Mouse (Mus musculus) thymus, adult 18-20 months (tissue): ENCODE measurements around the gene Grip1.

Source experiments
- DNase-seq, 2 experiments: peaks; one replicate each; pipeline ENCODE4 v3.0.0; 2022; ENCODE audit warnings: mixed read lengths in 2 of 2

The Grip1 gene

DNA sequence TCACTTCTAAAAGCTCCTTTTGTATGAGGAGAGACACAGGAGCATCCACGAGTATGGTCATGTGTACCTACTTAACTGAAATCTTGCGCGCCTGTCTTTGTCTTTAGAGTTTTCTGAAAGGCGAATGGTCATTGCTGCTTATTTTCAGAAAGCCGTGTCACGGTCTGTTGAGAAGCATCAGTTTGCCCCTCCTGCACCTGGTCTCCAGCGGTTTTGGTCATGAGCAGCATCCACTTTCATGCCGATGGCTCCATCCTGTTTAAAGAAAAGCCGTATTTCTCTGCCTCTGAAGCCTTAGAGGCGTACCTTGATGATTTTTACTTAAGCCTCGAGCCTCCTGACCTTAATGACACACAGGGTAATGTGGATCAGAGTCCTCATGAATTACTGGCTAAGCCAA lies 398.0 kb downstream of the Grip1 start:
- DNase-seq: no peak

DNA sequence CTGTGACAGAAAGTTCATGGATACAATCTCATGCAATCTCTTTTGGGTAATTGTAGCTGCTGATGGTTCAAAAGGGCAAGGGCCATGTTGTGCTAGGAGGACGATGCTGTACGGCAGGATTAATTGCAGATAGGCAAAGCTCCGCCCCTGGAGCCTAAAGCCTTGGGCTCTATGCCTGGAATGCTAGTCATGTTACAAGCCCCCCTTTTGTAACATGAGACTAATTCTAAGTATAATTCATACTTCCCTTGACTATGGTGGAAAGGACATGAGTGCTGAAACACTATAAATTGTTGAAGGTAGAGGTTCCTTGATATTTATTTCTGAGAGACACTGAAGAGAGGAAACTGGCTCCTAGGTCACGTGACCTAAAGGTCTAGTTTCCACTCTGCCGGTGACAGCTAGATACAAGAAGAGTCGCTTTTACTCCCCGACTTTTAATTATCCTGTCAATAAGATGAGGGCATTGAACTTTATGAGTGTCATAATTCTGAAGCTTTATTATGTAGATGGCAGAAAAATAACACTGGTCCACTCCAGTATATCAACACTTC lies 399.0 kb downstream of the Grip1 start:
- no peak for DNase-seq

DNA sequence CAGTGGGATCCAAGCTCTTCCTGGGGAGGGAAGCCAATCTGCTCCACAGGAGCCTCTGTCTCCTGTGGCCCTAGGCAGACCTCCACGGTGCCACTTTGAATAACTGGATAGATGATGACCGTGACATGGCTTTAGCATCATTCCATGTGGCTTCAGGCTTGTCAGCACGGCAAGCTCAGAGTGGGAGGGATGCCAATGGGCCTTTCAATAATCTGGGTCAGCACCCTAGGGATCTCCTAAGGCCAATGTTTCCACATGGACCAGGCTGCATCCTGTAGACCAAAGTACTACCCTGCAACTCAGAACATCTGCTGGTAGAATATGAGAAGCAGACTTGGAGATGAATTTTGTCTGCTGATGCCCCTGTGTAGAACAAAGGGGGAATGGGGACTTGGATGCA lies 414.1 kb downstream of the Grip1 start:
- DNase-seq: no peak

DNA sequence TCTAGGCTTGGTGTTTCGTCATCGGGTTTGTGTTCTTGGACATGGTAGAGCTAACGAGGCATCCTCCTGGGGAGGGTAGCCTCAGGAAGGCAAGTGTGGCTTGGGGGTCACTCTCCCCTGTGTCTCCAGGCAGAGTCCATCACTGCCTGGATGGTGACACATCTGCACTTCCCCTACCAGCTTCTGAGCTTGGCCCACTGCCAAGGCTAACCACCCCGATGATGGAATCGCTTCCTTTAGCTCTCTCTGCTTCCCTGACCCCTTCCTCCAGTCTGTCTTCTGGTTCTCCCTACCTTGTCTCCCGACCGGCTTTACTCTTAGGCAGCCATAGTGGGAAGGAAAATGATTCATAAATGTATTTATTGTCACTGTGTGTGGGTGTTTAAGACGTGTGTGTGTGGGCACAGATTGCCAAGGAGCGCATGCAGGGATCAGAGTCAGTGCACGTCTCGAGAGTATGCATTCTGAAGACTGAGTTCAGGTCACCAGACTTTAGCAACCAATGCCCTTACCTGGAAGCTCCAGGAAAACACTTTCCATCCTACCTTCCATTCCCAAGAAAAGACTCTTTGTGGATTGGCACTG lies 415.5 kb downstream of the Grip1 start:
- no peak for DNase-seq

DNA sequence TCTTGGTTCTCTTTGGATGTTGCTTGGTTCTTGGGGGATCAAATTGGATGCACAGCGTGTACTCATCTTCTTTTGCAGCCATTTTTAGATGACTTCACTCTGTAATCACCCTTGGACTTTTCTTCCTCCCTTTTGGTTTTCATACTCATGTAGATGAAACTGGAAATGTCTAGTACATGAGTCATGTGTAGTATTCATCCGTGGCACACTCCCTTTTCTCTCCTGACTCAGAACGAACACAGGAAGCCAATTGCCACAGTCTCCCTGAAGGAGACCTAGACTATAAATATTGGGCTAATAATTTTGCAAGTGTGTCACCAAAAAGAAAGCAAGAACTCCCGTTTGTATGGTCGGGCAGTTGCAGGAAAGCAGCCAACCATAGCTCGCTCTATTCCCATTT lies 423.1 kb downstream of the Grip1 start:
- no peak for DNase-seq

DNA sequence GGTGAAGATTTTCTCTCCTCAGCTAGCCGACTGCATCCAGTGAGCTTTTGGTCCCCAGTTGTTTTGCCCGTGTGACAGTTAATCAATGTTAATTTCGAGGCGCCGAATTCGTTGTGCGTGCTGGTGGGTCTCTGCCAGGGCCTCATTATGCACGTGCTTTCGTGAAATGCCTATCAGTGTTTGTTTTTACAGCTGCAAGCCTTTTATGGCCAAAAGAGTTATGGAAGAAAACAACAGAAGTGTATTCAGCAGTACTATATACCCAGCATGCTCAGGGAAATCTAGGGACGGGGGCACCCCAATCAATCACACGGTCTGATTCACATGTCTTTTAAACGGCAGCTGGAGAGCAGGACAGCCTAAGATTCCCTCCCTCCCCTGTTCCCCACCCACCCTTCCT lies 424.7 kb downstream of the Grip1 start:
- DNase-seq: no peak

DNA sequence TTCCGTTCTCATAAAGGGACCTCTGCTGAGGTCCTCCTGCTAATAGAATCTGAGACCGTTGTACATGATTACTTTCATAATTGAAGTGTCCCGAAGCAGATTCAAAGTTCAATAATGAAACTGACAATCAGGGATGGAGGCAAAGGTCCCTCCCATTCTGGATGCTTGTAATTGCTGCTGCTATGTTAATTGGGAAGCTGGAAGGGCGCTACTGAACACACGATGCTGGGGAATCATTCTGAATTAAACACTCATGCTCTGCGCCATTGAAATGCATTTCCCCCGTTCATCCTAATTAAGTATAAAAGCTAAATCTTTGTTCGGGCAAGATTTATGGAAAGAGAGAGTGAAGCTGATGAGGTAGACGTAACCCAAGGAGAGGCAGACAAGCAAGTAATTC lies 431.0 kb downstream of the Grip1 start:
- no peak for DNase-seq

DNA sequence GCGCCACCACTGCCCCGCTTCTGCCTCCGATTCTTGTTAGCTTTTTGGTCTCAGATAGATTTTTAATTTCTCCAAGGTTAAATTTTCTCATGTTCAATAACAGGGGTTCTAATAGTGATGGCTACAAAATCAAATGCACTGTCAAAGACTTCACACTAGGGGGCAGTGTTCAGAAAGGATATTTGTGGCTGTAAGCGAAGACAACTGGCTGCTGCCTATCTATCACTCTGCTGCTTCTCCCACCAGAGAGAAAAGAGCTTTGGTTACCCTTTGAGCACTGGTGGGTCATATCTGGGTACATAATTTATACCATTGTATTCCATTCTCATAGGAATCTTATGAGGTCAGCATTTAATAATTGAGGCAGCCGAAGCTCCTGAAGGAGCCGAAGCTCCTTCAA lies 431.9 kb downstream of the Grip1 start:
- no peak for DNase-seq

DNA sequence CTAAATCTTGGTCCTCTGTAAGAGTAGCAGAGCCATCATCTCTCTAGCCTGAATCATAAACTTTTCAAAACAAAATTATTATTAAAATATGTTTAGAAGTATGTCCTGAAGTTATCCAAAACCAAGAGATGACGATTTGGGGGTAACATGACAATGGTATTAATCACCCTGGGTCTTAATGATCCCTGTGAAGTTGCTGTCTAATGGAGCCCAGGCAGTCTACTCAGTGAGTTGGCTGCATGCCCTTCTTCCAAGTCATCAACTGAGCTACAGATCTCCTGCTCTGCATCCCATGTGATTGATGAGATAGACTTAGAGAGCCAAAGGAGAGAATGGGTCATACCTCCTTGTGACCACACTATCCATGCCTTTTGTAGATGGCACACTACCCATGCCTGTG lies 433.1 kb downstream of the Grip1 start:
- no peak for DNase-seq

DNA sequence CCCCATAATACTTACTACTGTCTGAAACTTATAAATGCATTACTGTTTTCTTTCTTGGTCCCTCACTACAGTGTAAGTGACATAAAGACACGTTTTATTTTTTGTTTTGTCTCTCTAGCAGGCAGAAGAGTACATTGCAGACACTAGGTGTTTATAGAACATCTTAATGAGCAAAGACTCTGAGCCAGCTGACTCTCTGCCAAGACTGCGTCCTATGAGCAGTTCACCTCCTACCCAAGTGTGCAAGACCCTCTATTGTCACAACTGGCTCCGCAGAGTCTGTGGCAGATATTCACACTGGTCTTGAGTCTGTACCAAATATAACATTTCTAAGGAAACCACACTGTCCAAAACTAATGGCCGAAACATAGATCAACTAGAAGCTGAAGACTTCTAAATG lies 449.1 kb downstream of the Grip1 start:
- DNase-seq: no peak

DNA sequence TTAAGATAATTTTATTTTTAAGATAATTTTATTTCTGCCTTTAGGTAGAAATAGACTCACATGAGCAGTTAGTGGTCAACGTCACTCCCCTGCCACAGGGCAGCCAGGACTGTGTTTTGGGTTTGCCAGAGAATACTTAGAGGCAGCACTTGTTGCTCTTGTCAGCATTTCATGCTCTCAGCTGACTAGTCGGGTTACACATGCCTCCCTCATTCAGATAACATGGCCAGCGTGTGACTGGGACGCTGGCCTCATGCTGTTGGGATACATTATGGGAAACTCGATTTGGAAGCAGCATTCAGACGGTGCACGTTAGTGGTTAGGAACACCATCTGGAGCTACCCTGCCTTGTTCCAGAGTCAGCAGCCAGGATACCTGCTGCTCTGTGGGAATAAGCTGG lies 453.2 kb downstream of the Grip1 start:
- DNase-seq: no peak

DNA sequence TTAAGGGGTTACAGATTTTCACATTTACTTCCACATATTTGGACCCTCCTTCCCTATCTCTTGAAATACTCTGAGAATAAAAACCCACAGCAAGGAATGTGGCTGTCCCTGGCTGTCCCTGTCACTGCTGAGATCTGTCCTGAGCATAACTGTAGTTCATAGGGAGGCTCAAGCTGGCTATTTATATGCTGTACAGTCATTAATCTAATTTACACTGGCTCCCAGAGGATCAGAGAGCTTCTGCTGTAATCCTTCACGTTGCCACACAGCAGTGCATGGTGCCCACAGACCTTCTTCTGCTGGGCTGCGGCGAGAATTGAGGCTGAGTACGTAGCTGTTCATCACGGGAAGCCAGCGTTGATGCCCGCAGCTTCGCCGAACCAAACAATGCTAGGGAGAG lies 464.4 kb downstream of the Grip1 start:
- no peak for DNase-seq

DNA sequence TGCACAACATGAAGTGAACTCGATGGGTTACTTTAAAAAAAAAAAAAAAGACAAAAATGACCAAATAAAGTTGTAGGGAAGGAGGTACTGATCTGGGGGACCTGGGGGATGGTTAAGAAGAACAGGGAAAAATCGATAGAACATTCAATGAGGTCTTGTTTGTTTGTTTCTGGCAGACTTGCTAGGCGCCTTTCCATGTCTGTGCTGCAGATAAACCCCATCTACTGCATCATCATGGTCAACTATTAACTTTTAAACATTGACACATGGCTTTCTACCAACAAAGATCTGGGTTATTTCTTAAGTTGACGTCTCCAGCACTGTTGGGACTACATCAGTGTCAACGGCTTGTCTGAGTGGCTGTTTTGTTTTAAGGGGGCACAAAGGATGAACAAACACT lies 474.3 kb downstream of the Grip1 start:
- DNase-seq: no peak

DNA sequence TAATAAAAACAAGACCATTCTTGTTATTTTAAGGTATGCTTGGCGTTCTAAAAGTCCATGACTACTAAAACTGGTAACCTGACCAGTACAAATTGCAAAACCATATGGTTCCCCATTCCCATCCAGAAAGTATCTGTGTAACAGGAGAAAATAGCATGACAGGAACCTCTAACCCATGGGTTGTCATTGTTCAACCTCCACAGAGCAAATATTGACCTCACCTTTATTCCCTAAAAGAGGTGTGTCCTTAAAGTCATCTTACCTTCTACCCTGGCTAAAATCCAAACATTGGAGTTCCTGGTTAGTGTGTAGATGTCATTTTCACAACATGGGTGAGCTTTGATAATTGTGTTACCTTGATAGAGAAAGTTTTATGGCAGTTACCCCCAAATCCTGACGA lies 475.3 kb downstream of the Grip1 start:
- no peak for DNase-seq

DNA sequence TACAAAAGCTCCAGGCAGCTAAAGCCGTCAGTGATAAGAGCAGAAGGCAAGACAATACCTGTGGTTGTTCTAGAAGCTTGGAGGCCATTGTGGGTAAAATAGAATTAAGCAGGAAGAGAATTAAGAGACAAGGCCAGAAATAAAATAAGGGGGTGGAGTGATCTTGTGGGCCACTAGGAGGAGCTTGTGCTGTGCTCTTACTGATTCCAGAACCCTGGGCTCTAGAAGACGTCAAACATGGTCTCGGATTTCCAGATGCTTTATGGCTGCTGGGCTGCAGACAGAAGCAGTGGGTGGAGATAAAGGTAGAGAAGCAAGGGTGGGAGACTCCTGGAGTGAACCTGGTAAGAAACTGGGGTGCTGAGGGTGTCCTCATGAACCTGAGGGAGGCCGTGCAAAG lies 479.2 kb downstream of the Grip1 start:
- no peak for DNase-seq

DNA sequence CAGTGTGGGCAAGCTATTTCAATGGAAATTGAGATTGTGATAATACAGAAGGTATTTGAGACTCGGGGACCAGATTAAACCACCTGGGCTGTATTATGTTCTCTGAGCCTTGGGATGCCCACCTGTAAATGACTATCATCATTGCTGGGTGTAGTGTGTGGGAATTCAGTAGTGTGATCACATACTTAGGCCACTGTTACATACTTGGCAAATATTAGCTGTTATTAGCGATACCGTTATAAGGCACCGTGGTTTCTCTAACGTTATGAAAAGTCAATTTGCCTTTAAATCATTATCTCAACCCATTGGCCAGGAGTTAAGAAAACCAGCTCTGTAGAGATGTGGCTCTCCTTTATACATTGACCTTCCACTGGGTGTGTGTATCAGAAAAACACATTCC lies 479.7 kb downstream of the Grip1 start:
- DNase-seq: no peak

DNA sequence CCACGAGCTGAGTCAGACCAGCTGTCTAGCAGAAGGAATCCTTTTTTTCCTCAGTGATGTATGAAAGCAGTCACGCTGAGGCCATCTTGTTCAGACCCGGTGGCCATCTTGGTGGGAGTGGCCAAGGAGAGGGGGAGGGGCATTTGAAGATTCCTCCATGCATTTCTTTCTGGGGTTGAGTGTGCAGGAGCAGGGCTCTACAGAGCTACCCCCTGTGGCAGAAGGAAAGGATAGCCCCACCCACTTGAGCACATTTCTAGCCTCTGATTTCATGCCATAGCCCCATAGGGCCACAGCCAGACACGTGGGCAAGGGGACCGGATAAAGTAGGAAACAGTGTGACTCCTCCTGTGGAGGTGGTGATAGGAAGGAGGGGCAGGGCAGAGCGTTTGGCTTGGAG lies 481.6 kb downstream of the Grip1 start:
- DNase-seq: no peak

DNA sequence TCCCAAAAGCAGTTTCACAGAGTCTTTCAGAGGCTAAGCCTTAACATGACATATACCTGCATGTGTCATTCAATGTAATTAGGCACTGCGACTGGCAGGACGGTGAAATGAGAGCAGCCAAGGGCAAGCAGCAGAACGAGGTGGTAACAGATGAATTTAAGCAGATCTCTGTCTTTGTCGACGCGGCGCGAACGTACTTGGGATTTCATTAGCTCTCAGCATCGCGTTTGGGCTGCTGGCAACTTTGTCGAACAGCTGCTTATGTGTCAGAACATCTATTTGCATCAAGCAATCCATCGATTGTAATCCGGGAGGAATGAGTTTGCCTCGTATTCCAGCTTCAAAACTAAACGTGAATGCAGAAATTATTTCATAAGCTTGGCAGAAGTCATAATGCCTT lies 483.9 kb downstream of the Grip1 start:
- no peak for DNase-seq

DNA sequence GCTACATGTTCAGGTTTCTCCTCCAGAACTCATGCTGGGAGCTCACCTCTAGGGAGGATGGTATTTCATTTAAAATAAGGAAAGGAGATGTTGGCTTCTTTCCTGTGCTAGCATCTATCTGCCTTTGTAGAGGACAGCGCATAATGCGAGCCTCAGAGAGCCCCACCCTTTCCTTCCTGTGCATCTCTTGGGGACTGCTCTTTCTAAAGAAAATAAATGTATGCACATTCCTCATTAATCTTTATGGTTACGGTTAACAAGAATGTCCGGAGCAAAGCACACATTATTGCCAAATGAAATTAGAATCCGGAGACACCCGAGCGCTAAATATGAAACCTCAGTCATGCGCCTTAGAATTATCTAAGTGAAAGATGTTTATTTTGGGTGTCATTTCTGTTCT lies 490.3 kb downstream of the Grip1 start:
- DNase-seq: no peak

DNA sequence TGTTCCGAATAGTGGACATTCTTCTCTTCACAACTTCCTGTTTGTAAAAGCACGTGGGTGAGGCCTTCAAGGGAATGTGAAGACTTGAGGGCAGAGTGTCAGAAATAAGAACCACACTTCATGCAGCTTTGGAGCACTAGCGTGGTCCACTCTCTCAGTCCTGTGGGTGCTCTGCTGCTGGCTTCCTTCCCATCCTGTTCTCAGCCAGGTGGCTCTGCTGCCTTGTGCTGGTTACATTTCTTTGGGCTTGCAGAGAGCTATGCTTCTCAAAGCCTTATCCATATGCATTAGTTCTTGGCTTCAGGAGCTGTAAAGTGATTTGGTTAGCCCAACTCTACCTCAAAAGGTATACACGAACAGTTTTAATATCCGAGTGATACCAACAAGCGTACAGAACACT lies 497.8 kb downstream of the Grip1 start:
- no peak for DNase-seq

DNA sequence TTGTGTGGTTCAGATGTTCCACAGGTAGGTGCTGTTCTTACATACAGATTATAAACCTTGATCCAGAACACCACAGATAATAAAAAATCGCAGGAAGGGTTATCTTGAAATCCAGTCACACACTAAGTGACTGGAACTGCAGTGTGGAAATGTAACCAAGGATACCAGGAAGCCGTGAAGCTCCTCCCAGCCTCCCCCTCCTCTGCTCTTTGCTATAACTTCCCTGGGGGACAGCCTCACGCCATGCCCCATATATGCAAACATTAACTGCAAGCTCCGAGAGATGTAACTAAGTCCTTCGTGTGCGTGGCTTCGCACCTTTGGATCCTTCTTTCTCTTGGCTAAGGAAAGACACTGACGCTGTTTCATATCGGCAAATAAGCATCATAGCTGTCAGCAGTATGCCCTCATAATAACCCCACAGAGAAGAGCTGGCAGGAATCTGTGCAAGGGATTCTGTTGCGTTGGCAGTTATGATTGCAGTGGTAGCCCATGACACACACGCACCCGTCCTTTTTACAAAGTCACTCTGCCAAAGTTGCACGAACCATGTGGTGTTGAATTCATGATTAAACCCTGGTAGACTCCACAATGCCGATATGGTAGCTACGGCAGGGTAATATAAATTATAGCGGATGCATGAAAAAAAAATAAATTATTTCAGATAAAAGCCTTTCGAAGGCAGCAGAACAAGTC lies 503.8 kb downstream of the Grip1 start:
- DNase-seq: no peak

DNA sequence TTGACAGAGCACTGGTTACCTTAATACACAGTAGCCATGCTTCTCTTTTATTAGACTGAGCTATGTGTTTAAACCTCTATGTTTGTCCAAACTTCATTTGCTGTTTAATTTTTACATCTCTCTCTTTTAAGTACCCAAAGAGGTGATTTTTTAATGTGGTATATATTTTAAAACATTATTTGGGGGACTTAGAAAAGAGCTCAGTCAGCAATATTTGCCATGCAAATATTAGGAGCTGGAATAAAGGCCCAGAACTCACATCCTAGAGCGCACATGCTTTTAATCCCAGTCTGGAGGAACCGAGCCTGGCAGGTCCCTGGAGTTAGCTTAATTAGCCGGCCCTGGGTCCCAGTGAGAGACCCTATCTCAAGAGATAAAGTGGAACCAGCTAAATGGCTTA lies 507.3 kb downstream of the Grip1 start:
- no peak for DNase-seq

DNA sequence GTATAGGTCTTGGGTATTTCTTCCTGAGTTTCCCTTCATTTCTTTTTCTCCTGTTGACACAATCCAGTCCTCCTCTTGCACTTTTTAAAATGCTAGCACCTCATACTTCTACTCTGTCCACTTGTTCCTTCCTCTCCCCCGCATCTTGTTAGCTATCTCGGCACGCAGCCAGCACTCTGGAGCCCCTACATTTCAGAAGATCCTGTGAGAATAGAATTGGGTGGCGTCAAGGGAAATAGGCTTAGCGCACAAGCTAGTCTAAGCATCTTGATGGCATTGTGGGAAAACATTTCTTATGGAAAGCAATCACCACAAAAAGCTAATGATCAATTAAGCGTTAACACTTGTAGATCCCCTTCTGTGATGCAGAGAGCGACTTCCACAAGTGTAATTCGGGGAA lies 512.7 kb downstream of the Grip1 start:
- no peak for DNase-seq

DNA sequence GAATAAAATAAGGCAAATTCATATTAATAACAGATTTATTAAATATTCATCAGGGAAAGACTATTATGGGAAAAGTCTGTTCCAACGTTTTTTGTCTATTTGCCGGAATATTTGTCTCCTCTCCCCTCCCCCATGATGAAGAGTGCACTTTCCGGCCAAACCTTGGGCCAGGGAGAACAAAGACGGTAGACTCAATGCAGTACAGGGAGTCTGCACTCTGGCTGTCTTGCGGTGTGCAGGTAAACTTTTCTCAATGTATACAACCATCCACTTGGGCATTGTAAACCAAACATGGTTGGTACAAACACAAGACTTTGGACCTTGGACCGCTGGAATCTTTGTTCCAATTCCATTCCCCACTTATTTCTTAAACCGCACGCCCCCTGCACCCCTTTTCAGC lies 525.8 kb downstream of the Grip1 start:
- no peak for DNase-seq

DNA sequence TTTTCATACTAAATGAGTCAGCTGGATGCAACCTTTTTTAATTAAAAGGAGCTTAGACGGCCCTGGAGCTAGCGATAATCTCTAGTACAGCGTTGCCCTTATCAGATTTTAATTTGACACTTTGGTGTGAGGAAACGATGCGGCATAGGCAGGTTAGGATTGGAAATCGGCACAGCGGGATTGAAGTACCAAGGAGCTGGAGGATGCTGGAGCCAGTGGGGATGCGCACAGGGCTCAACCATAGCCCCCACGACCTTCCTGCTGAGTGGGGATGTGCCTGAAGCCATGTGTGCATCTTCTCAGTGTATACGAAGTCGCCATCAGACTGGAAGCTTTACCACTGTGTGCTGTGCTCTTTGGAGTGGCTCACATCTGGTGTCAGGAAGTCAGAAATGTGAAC lies 526.4 kb downstream of the Grip1 start:
- no peak for DNase-seq
